Mouse (Mus musculus) urinary bladder, postnatal 25 days (tissue): ENCODE results near the gene Syde2.

Source experiments
- DNase-seq: peaks from one replicate; pipeline ENCODE4 v3.0.0; 2022; ENCODE audit warnings: low spot score

The Syde2 gene

GRCm38 (mm10) chr3:146011544-146012218, 24.0 kb downstream of the Syde2 start:
- no peak for DNase-seq

GRCm38 (mm10) chr3:146013490-146013889, 25.8 kb downstream of the Syde2 start:
- no peak for DNase-seq

- no peak for DNase-seq
Measured at GRCm38 (mm10) chr3:146014321-146014720, 26.7 kb downstream of the Syde2 start.

DNA sequence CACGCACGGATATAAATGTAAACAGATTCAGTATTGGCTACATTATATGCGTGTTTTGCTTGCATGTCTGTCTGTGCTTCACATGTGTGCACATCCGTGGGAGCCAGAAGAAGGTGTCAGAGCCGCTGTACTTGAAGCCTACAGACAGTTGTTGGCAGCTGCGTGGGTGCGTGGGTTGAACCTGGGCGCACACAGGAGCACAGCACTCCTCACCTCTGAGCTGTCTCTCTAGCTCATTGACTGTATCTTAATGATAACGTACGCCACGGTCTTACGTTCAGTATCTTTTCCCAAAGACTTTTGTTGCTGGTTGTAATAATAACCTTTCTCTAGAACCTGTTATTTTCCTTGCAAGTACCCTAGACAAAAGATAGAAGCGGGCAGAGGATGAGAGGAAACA, 29.3 kb downstream of the Syde2 start:
- DNase-seq: no peak

- DNase-seq: no peak
Measured at GRCm38 (mm10) chr3:146017521-146017920, 29.9 kb downstream of the Syde2 start.

- DNase-seq: no peak
Measured at GRCm38 (mm10) chr3:146022232-146022631, 34.6 kb downstream of the Syde2 start.

- DNase-seq: no peak
Measured at GRCm38 (mm10) chr3:146024746-146025145, 37.1 kb downstream of the Syde2 start.

GRCm38 (mm10) chr3:146025499-146025898, 37.8 kb downstream of the Syde2 start:
- no peak for DNase-seq

DNA sequence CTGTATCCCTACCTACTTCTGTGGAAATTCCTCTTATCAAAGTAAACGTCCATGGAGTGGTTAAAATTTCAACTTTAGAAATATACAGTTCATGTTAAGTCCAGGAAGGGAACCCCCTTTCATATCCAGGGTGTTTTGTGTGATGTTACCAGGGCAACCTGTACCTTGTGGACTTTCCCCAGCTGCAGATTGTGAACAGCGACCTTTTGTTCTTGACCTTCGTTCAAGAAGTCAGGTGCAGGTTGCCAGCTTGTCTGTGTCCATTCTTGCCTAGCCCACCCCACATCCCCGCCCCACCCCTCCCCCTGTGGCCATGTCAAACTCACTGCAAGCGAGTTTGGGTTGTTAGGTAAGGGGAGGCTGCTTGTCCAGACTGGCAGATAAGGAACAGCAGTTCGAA, 39.4 kb downstream of the Syde2 start:
- no peak for DNase-seq

GRCm38 (mm10) chr3:146028406-146028805, 40.7 kb downstream of the Syde2 start:
- DNase-seq: no peak

DNA sequence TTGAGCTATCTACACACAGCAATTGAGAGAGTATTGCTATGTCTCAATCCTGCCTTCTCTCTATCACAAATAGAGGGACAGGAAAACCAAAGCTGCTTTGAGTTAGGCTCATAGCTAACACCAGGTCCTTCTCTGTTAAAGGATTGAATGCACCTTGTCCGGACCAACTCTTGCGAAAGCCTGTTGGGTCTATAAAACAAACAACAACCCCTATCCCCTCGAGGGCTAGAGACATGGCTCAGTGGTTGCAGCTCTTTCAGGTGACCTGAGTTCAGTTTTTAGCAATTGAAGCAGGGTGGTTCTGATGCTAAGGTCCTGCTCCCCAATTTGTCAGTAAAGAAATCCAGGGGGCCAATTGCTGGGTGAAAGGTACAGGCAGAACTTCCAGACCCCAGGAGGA, 41.6 kb downstream of the Syde2 start:
- DNase-seq: no peak

- no peak for DNase-seq
Measured at GRCm38 (mm10) chr3:146030255-146030836, 42.7 kb downstream of the Syde2 start.

- DNase-seq: no peak
Measured at GRCm38 (mm10) chr3:146032976-146033375, 45.3 kb downstream of the Syde2 start.

DNA sequence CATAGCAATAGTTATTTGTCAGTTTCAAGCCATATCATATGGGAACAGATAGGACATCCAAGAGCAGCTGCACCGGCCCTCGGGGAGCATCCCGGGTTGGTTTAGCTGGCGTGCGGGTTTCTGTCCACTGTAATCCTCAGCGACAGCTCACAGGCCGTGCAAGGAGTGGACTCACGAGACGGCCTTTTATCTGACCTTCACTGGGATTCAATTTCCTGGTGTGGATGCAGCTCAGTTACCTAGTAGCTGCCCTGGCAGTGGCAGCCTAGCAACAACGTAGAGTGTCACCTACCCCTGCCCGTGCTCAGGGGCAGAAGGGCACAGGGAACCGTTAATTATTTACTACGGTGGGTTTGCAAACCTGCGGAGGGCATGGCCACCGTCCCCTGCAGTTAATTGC, 50.2 kb downstream of the Syde2 start:
- DNase-seq: no peak

- no peak for DNase-seq
Measured at GRCm38 (mm10) chr3:146039132-146039903, 51.6 kb downstream of the Syde2 start.

GRCm38 (mm10) chr3:146041382-146041781, 53.7 kb downstream of the Syde2 start:
- no peak for DNase-seq

- no peak for DNase-seq
Measured at GRCm38 (mm10) chr3:146044977-146045376, 57.3 kb downstream of the Syde2 start.

DNA sequence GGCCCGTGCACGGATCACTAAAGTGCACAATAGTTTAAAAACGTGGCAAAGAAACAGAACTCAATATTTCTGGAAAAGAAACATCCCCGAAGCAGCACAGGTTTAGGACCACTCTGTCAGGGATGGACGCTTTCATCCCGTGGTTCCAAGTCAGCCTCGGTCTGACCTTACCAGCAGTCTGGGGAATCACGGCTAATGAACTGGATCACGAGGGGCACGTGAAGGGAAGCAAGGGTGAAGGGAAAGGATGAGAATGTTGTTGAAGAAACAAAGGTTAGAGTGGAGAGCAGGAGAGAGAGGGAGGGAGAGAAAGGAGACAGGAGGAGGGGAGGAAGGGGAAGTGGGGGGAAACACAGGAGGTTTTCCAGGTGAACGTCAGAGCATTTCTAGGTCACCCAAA, 58.4 kb downstream of the Syde2 start:
- DNase-seq: no peak

- DNase-seq: peak; percentile 20
Measured at GRCm38 (mm10) chr3:146047704-146048207, 60.1 kb downstream of the Syde2 start.

DNA sequence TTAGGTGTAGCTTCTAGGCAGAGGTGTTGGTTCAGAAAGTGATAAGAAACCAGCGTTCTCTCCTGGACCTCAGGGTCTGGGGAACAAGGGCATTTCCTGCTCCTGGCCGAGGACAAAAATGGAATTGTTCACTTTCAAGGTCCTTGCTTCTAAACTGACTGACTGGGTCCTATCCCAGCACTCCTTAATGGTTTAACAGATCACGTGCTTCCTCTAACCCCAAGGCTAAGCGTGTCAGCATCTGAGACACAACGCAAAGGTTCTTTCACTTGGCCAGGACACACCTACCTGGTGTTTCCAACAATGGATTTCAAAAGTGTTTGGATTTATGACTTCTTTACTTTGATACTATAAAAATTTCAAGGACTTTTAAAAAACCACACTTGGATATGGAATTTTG, 62.3 kb downstream of the Syde2 start:
- DNase-seq: no peak

- no peak for DNase-seq
Measured at GRCm38 (mm10) chr3:146051277-146052007, 63.8 kb downstream of the Syde2 start.

DNA sequence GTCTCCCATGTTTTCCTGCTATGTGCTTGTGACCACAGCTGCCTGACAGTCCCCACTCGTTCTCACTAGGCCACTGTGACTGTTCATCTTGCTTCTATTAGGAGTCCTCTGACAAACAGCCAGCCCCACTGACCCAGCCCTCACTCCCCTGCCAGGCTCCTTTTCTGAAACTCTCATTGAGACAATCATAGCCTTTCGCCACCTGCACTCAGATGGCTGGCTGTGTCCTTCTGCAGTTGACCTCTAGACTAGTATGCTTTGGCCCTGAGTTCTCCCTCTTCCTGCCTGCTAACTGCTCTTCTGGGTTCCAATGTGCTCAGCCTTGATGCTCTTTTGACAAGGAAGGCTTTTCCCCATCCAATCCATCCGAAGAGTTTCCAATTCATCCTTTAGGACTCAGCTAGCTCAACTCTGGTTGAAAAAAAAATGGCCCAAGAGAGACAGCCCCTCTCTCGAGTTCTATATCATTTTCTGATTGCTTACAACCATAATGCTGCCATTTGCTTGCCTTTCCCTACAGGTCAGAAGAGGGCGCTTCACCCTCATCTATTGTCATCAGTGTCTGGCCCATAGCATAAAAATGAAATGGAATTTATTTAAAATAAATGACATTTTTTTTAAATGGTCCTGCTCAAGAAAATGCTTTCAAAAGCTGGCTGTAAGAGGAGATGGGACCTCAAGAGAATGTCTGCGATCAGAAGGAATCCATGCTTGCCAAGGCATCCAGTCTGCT, 65.6 kb downstream of the Syde2 start:
- no peak for DNase-seq
